Mouse (Mus musculus) limb, embryonic 15.5 days (tissue): Measurements from ENCODE around the gene Pard3. TPM values are rescaled to one million over a fixed set of nuclear protein-coding genes. Genes with fewer than 3 reads are reported as not detected.

ENCODE experiments used
- ATAC-seq: fragments of 200-750 bp; cut with Nextera tagmentation; 2 replicates; pipeline ENCODE4 v1.8.0; 2017; ENCODE audit warnings: low read depth, moderate TSS enrichment; ENCODE audit not compliant: insufficient number of reproducible peaks, low FRiP score, low TSS enrichment
- H3K27ac ChIP-seq: fragments of 300-500 bp; sonication (generic); 2 replicates; pipeline ENCODE4 v1.5.1; 2015; ENCODE audit warnings: moderate library complexity, mild to moderate bottlenecking, inconsistent platforms
- H3K27me3 ChIP-seq: fragments of 300-500 bp; sonication (generic); 2 replicates; pipeline ENCODE4 v1.6.1; 2015; ENCODE audit warnings: inconsistent platforms
- H3K36me3 ChIP-seq: fragments of 300-500 bp; sonication (generic); 2 replicates; pipeline ENCODE4 v1.6.1; 2015; ENCODE audit warnings: inconsistent platforms
- H3K4me1 ChIP-seq: fragments of 300-500 bp; sonication (generic); 2 replicates; pipeline ENCODE4 v1.6.1; 2015; ENCODE audit warnings: inconsistent platforms
- H3K4me2 ChIP-seq: fragments of 300-500 bp; sonication (generic); 2 replicates; pipeline ENCODE4 v1.6.1; 2015; ENCODE audit warnings: mild to moderate bottlenecking, inconsistent platforms
- H3K4me3 ChIP-seq: fragments of 300-500 bp; sonication (generic); 2 replicates; pipeline ENCODE4 v1.5.1; 2015; ENCODE audit warnings: mild to moderate bottlenecking, inconsistent platforms
- H3K9ac ChIP-seq: fragments of 300-500 bp; sonication (generic); 2 replicates; pipeline ENCODE4 v1.6.1; 2015; ENCODE audit warnings: inconsistent platforms
- H3K9me3 ChIP-seq: fragments of 300-500 bp; sonication (generic); 2 replicates; pipeline ENCODE4 v1.6.1; 2016; ENCODE audit warnings: inconsistent platforms
- WGBS: fragments of 180-500 bp; shearing (Covaris S2); methylation state at CpG from one replicate; pipeline ENCODE4 v1.1.7; 2015; 5-methylcytosine and 5-hydroxymethylcytosine counted together
- polyA plus RNA-seq: library from polyadenylated mRNA; unstranded; fragments of >200 nt; fragmentation: Nextera tagmentation; extraction: Ambion mirVana; gene quantifications from 2 replicates; pipeline ENCODE4 v1.2.1, GENCODE M21; 2015

The Pard3 gene
- polyA plus RNA-seq, 1 experiment from 2014 or later: 37.8 TPM

DNA sequence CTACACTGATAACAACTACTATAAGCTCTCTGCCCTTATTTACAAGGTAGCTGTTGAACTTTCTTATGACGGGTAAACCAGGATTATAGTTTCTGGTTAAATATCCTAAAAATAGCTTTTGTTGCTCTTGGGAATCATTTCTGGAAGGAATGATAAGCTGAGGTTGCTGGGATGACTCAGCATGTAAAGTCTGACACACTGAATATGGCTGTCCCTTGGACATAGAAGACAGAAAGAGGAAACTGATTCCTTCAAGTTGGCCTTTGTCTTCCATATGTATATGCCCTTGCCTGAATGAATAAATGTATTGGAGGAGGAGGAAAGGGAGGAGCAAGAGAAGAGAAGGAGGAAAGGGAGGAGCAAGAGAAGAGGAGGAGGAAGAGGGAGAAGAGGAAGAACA, 254.2 kb downstream of the Pard3 start:
- Histone ChIP-seq H3K9me3 (no peaks in the 10 kb centered on the region), H3K4me1 (peaks cover 11% of the 10 kb centered on the region; the same call in 1 of the 2 replicates), H3K4me3 (no peak overlapping the region), H3K27me3 (no peaks in the 10 kb centered on the region), H3K36me3 (no peaks in the 10 kb centered on the region), H3K27ac (no peak overlapping the region), H3K4me2 (no peak overlapping the region), H3K9ac (no peak overlapping the region)
- 49% methylated on average over 1 of the region's 1 CpGs for WGBS
- no peak for ATAC-seq

DNA sequence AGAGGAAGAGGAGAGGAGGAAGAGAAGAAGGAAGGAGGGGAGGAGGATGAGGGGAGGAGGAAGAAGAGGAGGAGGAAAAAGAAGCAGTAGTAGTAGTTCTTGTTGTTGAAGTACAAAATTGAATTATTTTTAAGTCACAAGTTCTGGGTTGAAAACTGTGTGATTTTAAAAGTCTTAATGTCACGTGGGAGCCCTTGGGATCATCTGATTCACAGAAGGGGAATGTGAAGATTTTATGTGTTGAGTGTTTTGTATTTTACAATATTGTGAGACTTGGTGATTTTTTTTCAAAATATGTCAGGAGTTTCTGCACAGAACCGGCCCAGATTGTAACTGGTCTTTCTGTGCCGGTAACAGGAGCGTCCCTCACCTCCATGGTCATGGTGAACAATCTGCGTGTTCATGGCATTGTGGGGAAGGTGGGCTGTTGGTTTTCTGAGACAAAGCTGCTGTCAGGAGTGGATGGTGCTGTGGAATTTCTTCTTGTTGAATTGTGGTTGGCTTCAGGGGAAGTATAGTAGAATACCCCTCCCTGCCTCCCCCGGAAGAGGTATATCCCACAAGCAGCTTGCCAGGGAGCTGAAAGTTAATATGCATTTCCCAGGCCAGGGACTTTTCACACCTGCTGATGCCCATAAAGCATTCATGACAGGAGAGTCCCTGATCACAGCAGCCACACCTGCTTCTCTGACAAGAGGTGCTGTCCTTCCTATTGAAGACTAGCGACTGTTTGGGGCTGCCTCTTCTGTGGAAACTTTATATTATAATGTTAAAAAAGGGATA, 254.9 kb downstream of the Pard3 start:
- Histone ChIP-seq H3K27me3 (no peaks in the 10 kb centered on the region), H3K4me1 (peaks cover 11% of the 10 kb centered on the region; the same call in 1 of the 2 replicates), H3K9ac (no peak overlapping the region), H3K4me3 (no peak overlapping the region), H3K4me2 (no peak overlapping the region), H3K27ac (no peak overlapping the region), H3K36me3 (no peaks in the 10 kb centered on the region), H3K9me3 (no peaks in the 10 kb centered on the region)
- WGBS: 68% methylated on average over 7 of the region's 7 CpGs
- no peak for ATAC-seq

DNA sequence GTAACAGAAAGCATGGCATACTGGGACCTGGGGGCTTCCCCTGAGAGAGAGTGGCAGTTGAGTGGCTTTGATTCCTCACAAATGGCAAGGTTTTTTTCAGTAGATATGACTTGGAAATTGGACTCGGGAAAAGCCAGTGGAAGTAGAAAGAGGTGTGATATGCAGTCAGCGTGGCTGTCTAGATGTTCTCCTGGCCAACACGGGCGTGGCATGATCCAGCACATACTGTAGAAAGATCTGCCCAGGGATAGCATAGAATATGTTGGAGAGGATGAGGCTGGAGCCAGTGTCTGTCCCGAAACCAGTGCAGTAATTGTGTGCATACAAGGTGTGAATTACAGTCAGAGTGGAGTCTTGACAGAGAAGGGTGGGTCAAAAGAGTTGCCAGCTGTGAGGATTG, 257.2 kb downstream of the Pard3 start:
- no peaks in the 10 kb centered on the region for H3K27me3 ChIP-seq
- 90% methylated on average over 5 of the region's 5 CpGs for WGBS
- peaks cover 10% of the 10 kb centered on the region; the same call in 1 of the 2 replicates for H3K4me1 ChIP-seq
- no peak overlapping the region for H3K4me3 ChIP-seq
- no peaks in the 10 kb centered on the region for H3K9me3 ChIP-seq
- 0 out of 2 replicates have a peak, but pooled peaks cover 4% of the 10 kb centered on the region for H3K36me3 ChIP-seq
- no peak overlapping the region for H3K27ac ChIP-seq
- H3K9ac ChIP-seq: no peak overlapping the region
- no peak overlapping the region for H3K4me2 ChIP-seq
- no peak for ATAC-seq

DNA sequence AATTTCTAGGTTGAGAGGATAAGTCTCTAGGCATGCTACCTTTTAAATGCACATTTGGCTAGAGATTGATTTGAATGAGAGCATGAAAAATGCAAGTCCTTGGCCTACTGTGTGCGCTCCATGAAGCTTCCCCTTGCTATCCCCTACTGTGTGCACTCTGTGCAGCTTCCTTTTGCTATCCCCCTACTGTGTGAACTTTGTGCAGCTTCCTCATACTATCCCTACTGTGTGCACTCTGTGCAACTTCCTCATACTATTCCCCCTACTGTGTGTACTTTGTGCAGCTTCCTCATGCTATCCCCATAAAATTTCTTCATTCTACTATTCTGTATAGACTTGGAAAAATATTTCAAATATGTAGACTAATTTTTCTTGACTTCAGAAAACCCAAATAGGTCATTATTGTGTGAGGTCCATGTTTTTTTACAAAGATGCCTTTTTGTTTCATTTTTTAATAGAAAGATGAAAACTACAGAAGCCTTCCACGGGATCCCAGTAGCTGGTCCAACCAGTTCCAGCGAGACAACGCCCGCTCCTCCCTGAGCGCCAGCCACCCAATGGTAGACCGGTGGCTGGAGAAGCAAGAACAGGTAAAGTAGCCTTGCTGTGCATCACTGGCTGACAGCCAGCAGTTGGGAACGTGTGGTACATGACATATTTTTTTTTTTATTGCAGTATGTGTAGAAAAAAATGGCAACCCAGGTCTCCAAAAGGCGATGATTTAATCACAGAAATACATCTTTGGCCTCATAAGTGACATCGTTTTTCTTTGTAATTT, 260.1 kb downstream of the Pard3 start:
- H3K4me2 ChIP-seq: no peak overlapping the region
- H3K27ac ChIP-seq: no peak overlapping the region
- H3K4me1 ChIP-seq: peaks cover 7% of the 10 kb centered on the region; the same call in 1 of the 2 replicates

DNA sequence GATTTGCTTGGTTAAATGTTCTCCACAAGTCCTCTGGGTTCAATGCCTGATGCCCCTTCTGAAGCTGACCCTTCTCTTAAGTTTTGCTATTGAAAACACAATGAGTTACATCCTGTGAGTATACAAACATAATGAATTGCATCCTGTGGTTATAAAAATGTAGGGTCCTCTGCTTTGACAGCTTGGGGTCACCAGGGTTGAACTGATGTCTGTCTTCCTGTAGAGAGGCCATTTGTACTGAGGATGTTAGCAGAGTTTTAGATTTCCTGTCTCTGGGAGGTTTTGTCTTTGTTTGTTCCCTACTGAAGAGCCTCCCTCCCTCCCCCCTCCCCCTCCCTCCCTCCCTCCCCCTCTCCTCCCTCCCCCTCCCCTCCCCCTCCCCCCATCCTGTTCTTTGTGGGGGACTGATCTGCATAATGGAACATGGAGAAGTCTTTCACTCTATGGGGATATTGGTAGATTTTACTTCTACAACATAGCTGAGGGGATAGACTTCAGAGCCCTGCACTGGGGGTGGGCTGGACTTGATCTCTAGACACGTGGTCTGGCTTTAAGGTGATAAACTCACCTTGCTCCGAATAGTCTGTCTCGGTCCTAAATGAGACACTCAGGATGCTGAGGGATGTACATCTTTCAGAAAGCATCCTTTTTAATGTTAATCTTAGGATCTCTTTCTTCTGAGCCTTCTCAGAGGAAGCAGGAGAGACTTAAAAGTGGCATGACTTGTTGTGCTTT, 261.3 kb downstream of the Pard3 start:
- no peaks in the 10 kb centered on the region for H3K9me3 ChIP-seq
- WGBS: 41% methylated on average over 3 of the region's 3 CpGs
- H3K9ac ChIP-seq: no peak overlapping the region
- 0 out of 2 replicates have a peak, but pooled peaks cover 4% of the 10 kb centered on the region for H3K36me3 ChIP-seq
- H3K27me3 ChIP-seq: no peaks in the 10 kb centered on the region
- no peak overlapping the region for H3K4me3 ChIP-seq
- no peak overlapping the region for H3K4me2 ChIP-seq
- peak overlapping the region; percentile 8; the same call in 1 of the 2 replicates for H3K27ac ChIP-seq
- H3K4me1 ChIP-seq: peaks cover 5% of the 10 kb centered on the region; the same call in 1 of the 2 replicates
- ATAC-seq: no peak

More for the DNA sequence above, 260.1 kb downstream of the Pard3 start:
- H3K27me3 ChIP-seq: no peaks in the 10 kb centered on the region
- no peak overlapping the region for H3K9ac ChIP-seq
- H3K4me3 ChIP-seq: no peak overlapping the region
- 81% methylated on average over 10 of the region's 10 CpGs for WGBS
- H3K36me3 ChIP-seq: 0 out of 2 replicates have a peak, but pooled peaks cover 4% of the 10 kb centered on the region
- ATAC-seq: no peak
- H3K9me3 ChIP-seq: no peaks in the 10 kb centered on the region

DNA sequence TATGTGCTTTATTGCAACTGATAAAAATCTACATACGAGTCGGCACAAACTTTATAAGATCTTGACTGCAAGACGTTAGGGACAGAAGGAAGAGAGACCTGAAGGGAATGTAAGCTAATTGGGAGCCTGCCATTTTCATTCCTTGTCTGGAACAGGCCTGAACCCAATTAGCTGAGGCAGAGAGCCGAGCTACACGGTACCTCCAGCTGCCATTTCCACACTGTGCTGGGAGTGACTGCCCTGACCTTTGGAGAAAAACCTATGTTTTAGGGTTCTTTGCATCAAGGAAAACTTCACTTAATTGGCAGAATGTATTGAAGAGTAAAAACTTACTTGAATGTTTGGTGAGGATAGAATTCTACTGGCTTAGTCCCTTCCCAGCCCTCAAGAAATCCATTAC, 262.1 kb downstream of the Pard3 start:
- H3K27me3 ChIP-seq: no peaks in the 10 kb centered on the region
- H3K4me2 ChIP-seq: no peak overlapping the region
- WGBS: 16% methylated on average over 5 of the region's 5 CpGs
- no peaks in the 10 kb centered on the region for H3K9me3 ChIP-seq
- 0 out of 2 replicates have a peak, but pooled peaks cover 4% of the 10 kb centered on the region for H3K36me3 ChIP-seq
- no peak overlapping the region for H3K4me3 ChIP-seq
- H3K9ac ChIP-seq: no peak overlapping the region
- ATAC-seq: no peak
- 0 out of 2 replicates have a peak overlapping the region, but pooled peaks have one; percentile 47 for H3K27ac ChIP-seq
- peaks cover 5% of the 10 kb centered on the region; the same call in 1 of the 2 replicates for H3K4me1 ChIP-seq

DNA sequence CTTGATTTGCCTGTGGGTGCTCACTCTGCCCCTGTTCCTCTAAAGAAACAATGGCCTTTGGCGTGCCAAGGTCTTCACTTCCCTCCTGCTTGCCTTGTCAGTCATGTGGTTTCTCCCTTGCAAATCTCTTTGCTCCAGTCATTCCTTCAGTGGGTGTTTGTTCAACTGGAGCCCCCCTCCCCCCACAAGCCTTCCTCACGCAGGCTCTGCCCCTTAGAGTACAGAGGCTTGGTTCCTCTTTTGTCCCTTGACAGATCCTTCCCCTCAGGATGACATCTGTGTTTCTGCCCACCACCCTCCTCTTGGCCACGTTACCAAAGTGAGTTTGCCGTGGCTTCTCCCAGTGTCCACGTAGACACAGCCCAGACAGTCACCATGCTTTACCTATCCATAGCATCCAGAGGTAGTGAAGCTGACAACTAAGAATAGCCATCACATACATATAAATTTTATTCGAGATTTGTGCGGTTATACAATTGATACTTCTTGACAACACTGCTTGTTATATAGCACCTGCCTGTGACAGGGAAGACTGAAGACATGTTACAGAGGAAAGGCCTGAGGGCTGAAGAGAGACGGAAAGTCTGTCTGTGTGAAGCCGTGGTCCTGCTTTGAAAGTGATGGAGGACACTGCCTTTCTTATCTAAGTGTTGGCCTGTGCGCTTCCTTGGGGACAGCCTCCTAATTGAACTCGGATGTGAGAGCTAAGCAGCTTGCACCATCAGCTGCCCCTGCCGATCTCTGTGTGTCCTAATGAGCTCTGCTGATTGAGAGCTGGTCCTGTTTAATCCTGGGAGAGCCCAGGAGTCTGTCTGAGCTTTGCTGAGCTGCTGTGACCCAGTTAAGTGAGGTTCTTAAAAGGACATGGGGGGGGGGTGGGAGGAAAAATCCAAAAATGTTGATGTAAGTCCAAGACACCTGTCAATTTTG, 266.8 kb downstream of the Pard3 start:
- no peak for ATAC-seq
- no peaks in the 10 kb centered on the region for H3K27me3 ChIP-seq

DNA sequence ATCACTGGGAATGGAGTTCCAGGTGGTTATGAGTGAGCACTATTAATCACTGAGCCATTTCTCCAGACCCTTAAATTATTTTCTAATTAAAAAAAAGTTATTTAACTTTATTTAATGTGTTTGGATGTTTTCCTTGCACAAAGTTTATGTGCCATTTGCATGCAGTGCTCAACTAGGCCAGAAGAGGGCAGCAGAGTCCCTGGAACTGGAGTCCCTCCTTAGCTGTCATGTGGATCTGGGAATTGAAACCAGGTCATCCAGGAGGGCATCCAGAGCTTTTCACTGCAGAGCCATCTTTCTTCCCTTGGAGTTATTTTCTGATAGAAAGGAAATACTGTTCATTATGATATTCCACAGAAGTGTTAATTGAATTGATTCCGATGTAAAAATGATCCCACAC, 268.1 kb downstream of the Pard3 start:
- ATAC-seq: no peak
- H3K27ac ChIP-seq: no peak overlapping the region

More for the DNA sequence above, 266.8 kb downstream of the Pard3 start:
- Histone ChIP-seq H3K9ac (no peak overlapping the region), H3K36me3 (no peaks in the 10 kb centered on the region), H3K4me1 (peaks cover 11% of the 10 kb centered on the region; the same call in 1 of the 2 replicates), H3K9me3 (no peaks in the 10 kb centered on the region), H3K4me3 (no peak overlapping the region), H3K27ac (no peak overlapping the region), H3K4me2 (no peak overlapping the region)
- 55% methylated on average over 12 of the region's 12 CpGs for WGBS

DNA sequence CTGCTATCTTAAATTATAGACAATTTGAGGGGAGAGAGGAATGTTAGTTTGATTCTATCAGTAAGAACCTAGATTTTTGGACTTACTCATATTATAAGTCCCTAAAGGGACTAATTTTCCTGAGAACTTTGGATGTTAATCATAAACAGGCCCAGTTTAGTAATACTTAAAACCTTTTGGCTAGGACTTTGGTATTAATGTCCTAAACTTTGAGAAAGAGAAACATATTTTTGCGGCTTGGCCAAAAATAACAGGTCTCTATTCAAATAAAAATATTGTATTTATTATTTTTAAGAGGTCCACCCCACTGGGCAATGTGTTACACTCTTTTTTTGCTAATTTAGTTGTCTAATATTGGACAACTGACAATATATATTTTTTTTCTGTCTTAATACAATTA, 271.5 kb downstream of the Pard3 start:
- Histone ChIP-seq H3K9ac (no peak overlapping the region), H3K4me2 (no peak overlapping the region), H3K36me3 (no peaks in the 10 kb centered on the region), H3K4me3 (no peak overlapping the region), H3K27ac (no peak overlapping the region), H3K4me1 (0 out of 2 replicates have a peak, but pooled peaks cover 6% of the 10 kb centered on the region), H3K27me3 (no peaks in the 10 kb centered on the region), H3K9me3 (no peaks in the 10 kb centered on the region)
- ATAC-seq: no peak
- WGBS: 61% methylated on average over 1 of the region's 1 CpGs

More for the DNA sequence above, 268.1 kb downstream of the Pard3 start:
- Histone ChIP-seq H3K9me3 (no peaks in the 10 kb centered on the region), H3K36me3 (no peaks in the 10 kb centered on the region), H3K4me1 (0 out of 2 replicates have a peak, but pooled peaks cover 6% of the 10 kb centered on the region), H3K9ac (no peak overlapping the region), H3K4me3 (no peak overlapping the region), H3K27me3 (no peaks in the 10 kb centered on the region), H3K4me2 (no peak overlapping the region)
- WGBS: 100% methylated on average over 1 of the region's 1 CpGs

DNA sequence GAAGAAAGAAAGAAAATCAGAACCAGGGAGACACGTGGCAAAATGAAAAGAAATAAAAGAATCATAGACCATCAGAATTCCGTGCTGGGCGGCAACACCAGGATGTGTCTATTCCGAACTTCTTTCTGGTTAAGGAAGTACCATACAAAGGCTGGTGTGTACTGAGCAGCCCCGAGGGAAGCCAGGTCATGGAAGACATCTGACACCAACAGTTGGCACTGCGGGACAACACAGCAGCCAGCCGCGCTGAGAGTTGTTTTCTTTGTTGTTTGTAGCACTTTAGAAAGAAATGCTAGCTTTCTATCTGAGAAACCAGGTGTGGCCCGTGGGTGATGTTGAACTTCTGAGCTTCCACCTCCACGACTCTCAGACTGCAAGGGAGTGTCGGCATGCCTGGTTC, 274.5 kb downstream of the Pard3 start:
- Histone ChIP-seq H3K27ac (no peak overlapping the region), H3K4me2 (no peak overlapping the region), H3K4me1 (0 out of 2 replicates have a peak, but pooled peaks cover 6% of the 10 kb centered on the region), H3K9ac (no peak overlapping the region), H3K9me3 (no peaks in the 10 kb centered on the region), H3K36me3 (no peaks in the 10 kb centered on the region), H3K27me3 (no peaks in the 10 kb centered on the region), H3K4me3 (no peak overlapping the region)
- ATAC-seq: no peak
- 77% methylated on average over 11 of the region's 11 CpGs for WGBS

DNA sequence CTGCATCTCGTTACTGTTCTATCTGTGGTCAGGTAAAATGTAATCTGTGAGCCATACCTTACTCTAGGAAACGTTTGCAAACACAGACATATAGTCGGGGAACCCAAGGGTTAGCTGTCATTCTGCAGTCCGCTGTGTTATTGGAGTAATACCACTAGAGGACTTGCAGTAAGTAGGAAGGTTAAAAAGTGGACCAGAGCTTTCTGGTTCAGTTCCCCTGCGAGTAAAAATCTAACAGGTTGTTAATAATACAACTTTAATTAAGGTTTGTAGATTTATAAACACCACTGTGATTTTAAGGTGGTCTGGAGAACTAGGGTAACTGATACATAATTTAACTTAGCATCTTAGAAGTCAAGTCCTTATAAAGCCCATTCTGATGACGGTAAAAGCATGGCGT, 277.4 kb downstream of the Pard3 start:
- no peak overlapping the region for H3K4me2 ChIP-seq
- no peaks in the 10 kb centered on the region for H3K9me3 ChIP-seq
- H3K4me1 ChIP-seq: no peaks in the 10 kb centered on the region
- no peak overlapping the region for H3K27ac ChIP-seq
- WGBS: 83% methylated on average over 7 of the region's 7 CpGs
- no peaks in the 10 kb centered on the region for H3K27me3 ChIP-seq
- ATAC-seq: no peak
- H3K9ac ChIP-seq: no peak overlapping the region
- no peak overlapping the region for H3K4me3 ChIP-seq
- no peaks in the 10 kb centered on the region for H3K36me3 ChIP-seq
